Mouse (Mus musculus) right cerebral cortex, postnatal 36 days (tissue): ENCODE results near the gene Ciita.

Source experiments
- DNase-seq, 2 experiments: peaks; one replicate each; pipeline ENCODE4 v3.0.0; 2022; ENCODE audit warnings: low spot score in 2 of 2, mixed read lengths in 1 of 2

Ciita gene

GRCm38 (mm10) chr16:10553858-10554257, 74.0 kb downstream of the Ciita start:
- no peak for DNase-seq

- no peak for DNase-seq
These were observed 80.1 kb downstream of the Ciita start for GRCm38 (mm10) chr16:10559991-10560390.

- peak in 1 of 2 experiments; percentile 43 for DNase-seq
These were observed 85.5 kb downstream of the Ciita start for GRCm38 (mm10) chr16:10565278-10565885.

- no peak for DNase-seq
These were observed 87.3 kb downstream of the Ciita start for GRCm38 (mm10) chr16:10567153-10567552.

GRCm38 (mm10) chr16:10569809-10570395, 90.0 kb downstream of the Ciita start:
- DNase-seq = no peak

GRCm38 (mm10) chr16:10570708-10571107, 90.8 kb downstream of the Ciita start:
- no peak for DNase-seq

- DNase-seq = no peak
These were observed 92.0 kb downstream of the Ciita start for GRCm38 (mm10) chr16:10571820-10572219.

- DNase-seq = no peak
These were observed 95.1 kb downstream of the Ciita start for GRCm38 (mm10) chr16:10574936-10575335.

- no peak for DNase-seq
These were observed 96.1 kb downstream of the Ciita start for GRCm38 (mm10) chr16:10575915-10576314.

GRCm38 (mm10) chr16:10577548-10577947, 97.7 kb downstream of the Ciita start:
- DNase-seq = no peak
